Mouse (Mus musculus) liver, embryonic 11.5 days (tissue): ENCODE measurements around the gene Msrb3. TPM values are rescaled to one million over a fixed set of nuclear protein-coding genes. Genes with fewer than 3 reads are reported as not detected.

Source experiments
- ATAC-seq: fragments of 200-750 bp; cut with Nextera tagmentation; replicated peaks from 2 replicates; pipeline ENCODE4 v1.8.0; 2017; ENCODE audit warnings: moderate number of reproducible peaks, mild to moderate bottlenecking, moderate TSS enrichment, moderate library complexity; ENCODE audit not compliant: low FRiP score
- DNase-seq: peaks from one replicate; pipeline ENCODE4 v3.0.0-alpha.2; 2017; ENCODE audit warnings: low spot score
- H3K27ac ChIP-seq: fragments of 300-500 bp; sonication (generic); 2 replicates; pipeline ENCODE4 v1.5.1; 2014; ENCODE audit warnings: mild to moderate bottlenecking, low read depth, low read length, control low read depth
- H3K27me3 ChIP-seq: fragments of 300-500 bp; sonication (generic); replicated peaks from 2 replicates; pipeline ENCODE4 v1.6.1; 2014; ENCODE audit warnings: low read length, mixed read lengths; ENCODE audit not compliant: control insufficient read depth, insufficient read depth
- H3K36me3 ChIP-seq: fragments of 300-500 bp; sonication (generic); 2 replicates; pipeline ENCODE4 v1.6.1; 2014; ENCODE audit warnings: mild to moderate bottlenecking, low read length, moderate library complexity, mixed read lengths; ENCODE audit not compliant: control insufficient read depth, insufficient read depth
- H3K4me1 ChIP-seq: fragments of 300-500 bp; sonication (generic); replicated peaks from 2 replicates; pipeline ENCODE4 v1.6.1; 2014; ENCODE audit warnings: low read length, mixed read lengths; ENCODE audit not compliant: control insufficient read depth, insufficient read depth
- H3K4me2 ChIP-seq: fragments of 300-500 bp; sonication (generic); 2 replicates; pipeline ENCODE4 v1.6.1; 2014; ENCODE audit warnings: mild to moderate bottlenecking, control low read depth, moderate library complexity
- H3K4me3 ChIP-seq: fragments of 300-500 bp; sonication (generic); 2 replicates; pipeline ENCODE4 v1.5.1; 2014; ENCODE audit warnings: low read depth, low read length, control low read depth
- H3K9ac ChIP-seq: fragments of 300-500 bp; sonication (generic); 2 replicates; pipeline ENCODE4 v1.6.1; 2014; ENCODE audit warnings: low read depth, low read length, control low read depth
- H3K9me3 ChIP-seq: fragments of 300-500 bp; sonication (generic); 2 replicates; pipeline ENCODE4 v1.6.1; 2016; ENCODE audit warnings: low read length, inconsistent platforms, mixed read lengths; ENCODE audit not compliant: control insufficient read depth
- WGBS: fragments of 180-500 bp; shearing (Covaris S2); extraction: QIAGEN DNeasy Blood & Tissue Kit; methylation state at CpG from one replicate; pipeline ENCODE4 v1.1.7; 2014; 5-methylcytosine and 5-hydroxymethylcytosine counted together
- polyA plus RNA-seq: library from polyadenylated mRNA; unstranded; fragments of >200 nt; fragmentation: Nextera tagmentation; extraction: Ambion mirVana; gene quantifications from 2 replicates; pipeline ENCODE4 v1.2.1, GENCODE M21; 2014

Msrb3 gene
- polyA plus RNA-seq, 1 experiment from 2014 or later, result 2.8 TPM

- 90% methylated on average over 4 of the region's 4 CpGs for WGBS
- DNase-seq (no peak), ATAC-seq (no peak)
- H3K27ac ChIP-seq, result no peak overlapping the region
- no peaks in the 10 kb centered on the region for H3K36me3 ChIP-seq
- H3K4me3 ChIP-seq, result no peak overlapping the region
- H3K27me3 ChIP-seq, result no peaks in the 10 kb centered on the region
- no peak overlapping the region for H3K4me2 ChIP-seq
- H3K4me1 ChIP-seq, result no peaks in the 10 kb centered on the region; the same call in 1 of the 2 replicates
- H3K9ac ChIP-seq, result no peak overlapping the region
- H3K9me3 ChIP-seq, result peaks cover 3% of the 10 kb centered on the region; the same call in 1 of the 2 replicates
Observed at GRCm38 (mm10) chr10:120891131-120891530, 7.8 kb downstream of the Msrb3 start.

- 88% methylated on average over 1 of the region's 1 CpGs for WGBS
- H3K36me3 ChIP-seq, result no peaks in the 10 kb centered on the region
Observed at GRCm38 (mm10) chr10:120890592-120890991, 8.3 kb downstream of the Msrb3 start.

GRCm38 (mm10) chr10:120888531-120888930, 10.4 kb downstream of the Msrb3 start:
- no peak for ATAC-seq
- no peak overlapping the region for H3K4me3 ChIP-seq
- H3K36me3 ChIP-seq, result no peaks in the 10 kb centered on the region
- DNase-seq, result no peak
- no peak overlapping the region for H3K27ac ChIP-seq
- H3K27me3 ChIP-seq, result no peaks in the 10 kb centered on the region
- no peak overlapping the region for H3K9ac ChIP-seq
- 86% methylated on average over 8 of the region's 8 CpGs for WGBS
- H3K4me2 ChIP-seq, result no peak overlapping the region
- peaks cover 3% of the 10 kb centered on the region; the same call in 1 of the 2 replicates for H3K9me3 ChIP-seq
- no peaks in the 10 kb centered on the region for H3K4me1 ChIP-seq

More at GRCm38 (mm10) chr10:120890592-120890991, 8.3 kb downstream of the Msrb3 start:
- no peak overlapping the region for H3K4me2 ChIP-seq
- H3K9me3 ChIP-seq, result peaks cover 3% of the 10 kb centered on the region; the same call in 1 of the 2 replicates
- no peak overlapping the region for H3K9ac ChIP-seq
- ATAC-seq (no peak), DNase-seq (no peak)
- no peak overlapping the region for H3K27ac ChIP-seq
- no peak overlapping the region for H3K4me3 ChIP-seq
- H3K27me3 ChIP-seq, result no peaks in the 10 kb centered on the region
- no peaks in the 10 kb centered on the region; the same call in 1 of the 2 replicates for H3K4me1 ChIP-seq

- 81% methylated on average over 14 of the region's 14 CpGs for WGBS
- no peaks in the 10 kb centered on the region for H3K4me1 ChIP-seq
- H3K27ac ChIP-seq, result no peak overlapping the region
- H3K36me3 ChIP-seq, result no peaks in the 10 kb centered on the region
- H3K27me3 ChIP-seq, result no peaks in the 10 kb centered on the region
- no peaks in the 10 kb centered on the region for H3K9me3 ChIP-seq
- H3K9ac ChIP-seq, result no peak overlapping the region
- no peak overlapping the region for H3K4me3 ChIP-seq
- H3K4me2 ChIP-seq, result no peak overlapping the region
- ATAC-seq (no peak), DNase-seq (no peak)
Observed at GRCm38 (mm10) chr10:120884220-120884619, 14.7 kb downstream of the Msrb3 start.

GRCm38 (mm10) chr10:120883732-120884131, 15.2 kb downstream of the Msrb3 start:
- no peak for ATAC-seq
- Histone ChIP-seq H3K27ac (no peak overlapping the region), H3K4me1 (no peaks in the 10 kb centered on the region), H3K36me3 (no peaks in the 10 kb centered on the region), H3K4me3 (no peak overlapping the region), H3K27me3 (no peaks in the 10 kb centered on the region), H3K4me2 (no peak overlapping the region), H3K9me3 (no peaks in the 10 kb centered on the region), H3K9ac (no peak overlapping the region)
- WGBS, result 54% methylated on average over 4 of the region's 4 CpGs
- no peak for DNase-seq

- WGBS, result 14% methylated on average over 7 of the region's 7 CpGs
- Histone ChIP-seq H3K9me3 (no peaks in the 10 kb centered on the region), H3K27ac (no peak overlapping the region), H3K4me2 (peak overlapping the region; percentile 56), H3K4me1 (no peaks in the 10 kb centered on the region), H3K9ac (no peak overlapping the region), H3K27me3 (no peaks in the 10 kb centered on the region), H3K4me3 (peak overlapping the region; percentile 20; the same call in 1 of the 2 replicates), H3K36me3 (no peaks in the 10 kb centered on the region)
- DNase-seq (no peak), ATAC-seq (no peak)
Observed at GRCm38 (mm10) chr10:120883069-120883415, 15.9 kb downstream of the Msrb3 start.

- 20% methylated on average over 17 of the region's 17 CpGs for WGBS
Observed at GRCm38 (mm10) chr10:120882347-120883068, 16.4 kb downstream of the Msrb3 start.

GRCm38 (mm10) chr10:120876549-120877270, 22.2 kb downstream of the Msrb3 start:
- Histone ChIP-seq H3K4me2 (peak overlapping the region; percentile 55), H3K4me1 (peaks cover 9% of the 10 kb centered on the region), H3K27me3 (no peaks in the 10 kb centered on the region), H3K9ac (no peak overlapping the region), H3K27ac (no peak overlapping the region), H3K36me3 (no peaks in the 10 kb centered on the region), H3K9me3 (no peaks in the 10 kb centered on the region), H3K4me3 (0 out of 2 replicates have a peak overlapping the region, but pooled peaks have one; percentile 11)
- ATAC-seq (no peak), DNase-seq (no peak)
- WGBS, result 70% methylated on average over 20 of the region's 20 CpGs

More at GRCm38 (mm10) chr10:120882347-120883068, 16.4 kb downstream of the Msrb3 start:
- Histone ChIP-seq H3K36me3 (no peaks in the 10 kb centered on the region), H3K4me3 (peak overlapping the region; percentile 20), H3K4me1 (no peaks in the 10 kb centered on the region), H3K9me3 (no peaks in the 10 kb centered on the region), H3K9ac (no peak overlapping the region), H3K4me2 (peak overlapping the region; percentile 56), H3K27me3 (no peaks in the 10 kb centered on the region), H3K27ac (0 out of 2 replicates have a peak overlapping the region, but pooled peaks have one; percentile 28)
- ATAC-seq (no peak), DNase-seq (no peak)
